ENCODE assay signal across 8 mouse cellular contexts in genomic region chr11:35980411-35980917, GRCm38 (mm10). TPM values are rescaled to one million over a fixed set of nuclear protein-coding genes. Genes with fewer than 3 reads are reported as not detected.
DNase-seq lines count a peak whose midpoint lies in the region; ATAC-seq lines count a peak whose summit lies in the region.

Gene Wwc1, minus strand, starts transcription at chr11:35980527.

- DNase-seq in 3T3-L1 (ENCODE audit: low read depth, low spot score), result peak; percentile 37
- DNase-seq in adrenal gland, adult 18-20 months (ENCODE audit: low spot score in 2 of 2), result peak; percentile 65 to 75
- peak; percentile 59 to 71 for DNase-seq in layer of hippocampus, postnatal 14 days (ENCODE audit: low spot score in 2 of 2)
- DNase-seq in lung, postnatal 10 days, result peak; percentile 68
- peak; percentile 57 for DNase-seq in right cerebral cortex, postnatal 14 days
- DNase-seq in spleen, postnatal 10 days (ENCODE audit: low spot score in 2 of 2), result no peak

- peaks cover 26% of the 10 kb centered on the region for H3K4me1 ChIP-seq in embryonic facial prominence, embryonic 15.5 days
- H3K4me1 ChIP-seq in hindbrain, embryonic 12.5 days, result peaks cover 40% of the 10 kb centered on the region

- H3K4me2 ChIP-seq in embryonic facial prominence, embryonic 15.5 days (replicated peaks), result peak within 1 kb of the TSS; percentile 86
- peak within 1 kb of the TSS; percentile 89 for H3K4me2 ChIP-seq in hindbrain, embryonic 12.5 days (replicated peaks)

- peak within 1 kb of the TSS; percentile 74 for H3K4me3 ChIP-seq in embryonic facial prominence, embryonic 15.5 days (replicated peaks)
- H3K4me3 ChIP-seq in hindbrain, embryonic 12.5 days, result peak within 1 kb of the TSS; percentile 86

- H3K9ac ChIP-seq in embryonic facial prominence, embryonic 15.5 days, result peak within 1 kb of the TSS; percentile 51
- H3K9ac ChIP-seq in hindbrain, embryonic 12.5 days, result peak within 1 kb of the TSS; percentile 91

- no peaks in the 10 kb centered on the region for H3K36me3 ChIP-seq in embryonic facial prominence, embryonic 15.5 days
- no peaks in the 10 kb centered on the region for H3K36me3 ChIP-seq in hindbrain, embryonic 12.5 days

- WGBS in embryonic facial prominence, embryonic 15.5 days, result under 1% methylated on average over 42 of the region's 47 CpGs
- under 1% methylated on average over 38 of the region's 47 CpGs for WGBS in hindbrain, embryonic 12.5 days

- peaks cover 15% of the 10 kb centered on the region for H3K27me3 ChIP-seq in embryonic facial prominence, embryonic 15.5 days
- peaks cover 32% of the 10 kb centered on the region for H3K27me3 ChIP-seq in hindbrain, embryonic 12.5 days

- H3K9me3 ChIP-seq in embryonic facial prominence, embryonic 15.5 days (replicated peaks), result no peaks in the 10 kb centered on the region
- no peaks in the 10 kb centered on the region for H3K9me3 ChIP-seq in hindbrain, embryonic 12.5 days (replicated peaks)

- peak; percentile 79 for ATAC-seq in embryonic facial prominence, embryonic 15.5 days (ENCODE audit: insufficient number of reproducible peaks, low FRiP score, low TSS enrichment, low read depth)
- peak; percentile 60 for ATAC-seq in hindbrain, embryonic 12.5 days (ENCODE audit: low FRiP score)

- peak within 1 kb of the TSS; percentile 39 for H3K27ac ChIP-seq in embryonic facial prominence, embryonic 15.5 days (replicated peaks)
- peak within 1 kb of the TSS; percentile 66; the same call in 1 of the 2 replicates for H3K27ac ChIP-seq in hindbrain, embryonic 12.5 days

RNA-seq across cellular contexts. Expression of gene Wwc1, which starts in this region (rescaled TPM):
- total RNA-seq in adrenal gland, adult 18-20 months (2021), result 10 to 100 TPM; 64.0 to 84.7 TPM
- 6.9 and 7.2 TPM in 2 replicates for polyA plus RNA-seq in embryonic facial prominence, embryonic 15.5 days (2015; fragmentation: Nextera tagmentation; extraction: Ambion mirVana)
- polyA plus RNA-seq in hindbrain, embryonic 12.5 days (2016; fragmentation: Nextera tagmentation; extraction: Ambion mirVana), result 14.6 and 15.2 TPM in 2 replicates
- total RNA-seq in layer of hippocampus, postnatal 14 days (2021), result 100 to 1,000 TPM; 101 to 113 TPM

Comparison
In these comparisons a context has a peak if more than half of its experiments do, and no peak if none do; other contexts are left out.
1. DNase-seq: peak in 3T3-L1 (single experiment), adrenal gland, adult 18-20 months (2 of 2), layer of hippocampus, postnatal 14 days (2 of 2), lung, postnatal 10 days (single experiment) and right cerebral cortex, postnatal 14 days (single experiment); none in spleen, postnatal 10 days (0 of 2).